In genomic region chr5:30890375-30890774, GRCm38 (mm10) we compare ENCODE assay signal across 10 mouse cellular contexts. TPM values are rescaled to one million over a fixed set of nuclear protein-coding genes. Genes with fewer than 3 reads are reported as not detected.
DNase-seq lines count a peak whose midpoint lies in the region; ATAC-seq and TF ChIP-seq lines count a peak whose summit lies in the region.
"Had no signal": no experiment of that assay in that cellular context is flagged by ENCODE, and none has a peak within 500 bp of the region (broad histone marks: within the 10 kb centered on the region; RNA-seq: fewer than 3 reads in every experiment).

No protein-coding gene starts in this region.

- peaks cover 48% of the 10 kb centered on the region for H3K36me3 ChIP-seq in erythroblast, embryonic 14.5 days (ENCODE audit: control insufficient read depth)
- peaks cover 8% of the 10 kb centered on the region for H3K36me3 ChIP-seq in testis, adult 2 months (ENCODE audit: control insufficient read depth, insufficient read depth, low read length)
- H3K36me3 ChIP-seq in liver, embryonic 14.5 days (replicated peaks; ENCODE audit: control insufficient read depth, insufficient read depth, low read depth) = peaks cover 2% of the 10 kb centered on the region

- peaks cover 48% of the 10 kb centered on the region for H3K4me1 ChIP-seq in erythroblast, embryonic 14.5 days (ENCODE audit: control insufficient read depth)
- H3K4me1 ChIP-seq in testis, adult 2 months (ENCODE audit: control insufficient read depth, insufficient read depth, low read length) = peaks cover 6% of the 10 kb centered on the region
- peaks cover 6 to 17% of the 10 kb centered on the region in 2 experiments; a peak in 3 of 4 replicates for H3K4me1 ChIP-seq in liver, embryonic 14.5 days (replicated peaks; ENCODE audit: control insufficient read depth in 2 of 2, insufficient read depth in 2 of 2, low read length in 1 of 2)

- peak overlapping the region; percentile 9 for H3K4me3 ChIP-seq in erythroblast, embryonic 14.5 days (replicated peaks)
- peak overlapping the region; percentile 99 for H3K4me3 ChIP-seq in testis, adult 2 months (ENCODE audit: control insufficient read depth, low read depth, low read length)
- H3K4me3 ChIP-seq in liver, embryonic 14.5 days (ENCODE audit: insufficient read depth in 1 of 2, low read depth in 2 of 2, low read length in 2 of 2) = peak overlapping the region in 1 of 2 experiments; percentile 84; a peak in 2 of 4 replicates
- H3K4me3 ChIP-seq in left cerebral cortex, adult 2 months = no peak overlapping the region

- peak overlapping the region; percentile 67 for H3K4me2 ChIP-seq in liver, embryonic 14.5 days (ENCODE audit: low read depth)

- no peak for TF ChIP-seq EP300 in liver, embryonic 14.5 days (IDR thresholded peaks at IDR 0.05; ENCODE audit: low read depth)

- intact Hi-C loops in left cerebral cortex, adult 2 months (cut with DNase I) = no loop called here

- TF ChIP-seq CTCF in testis, adult 2 months (IDR thresholded peaks at IDR 0.05; ENCODE audit: control insufficient read depth, insufficient read depth, insufficient replicate concordance, low read depth, low read length) = no peak
- TF ChIP-seq CTCF in liver, embryonic 14.5 days (IDR thresholded peaks at IDR 0.05; ENCODE audit: low read depth) = no peak
- TF ChIP-seq CTCF in left cerebral cortex, adult 2 months (IDR thresholded peaks at IDR 0.05) = no peak

- 74% methylated on average over 7 of the region's 7 CpGs for WGBS in liver, embryonic 14.5 days (ENCODE audit: insufficient replicate concordance)

- H3K9me3 ChIP-seq in erythroblast, embryonic 14.5 days (ENCODE audit: control insufficient read depth, low read length) = no peaks in the 10 kb centered on the region
- H3K9me3 ChIP-seq in liver, embryonic 14.5 days (ENCODE audit: control insufficient read depth, low read length) = no peaks in the 10 kb centered on the region

- no peak for ATAC-seq in erythroblast, adult 5-6 weeks (replicated peaks; ENCODE audit: low FRiP score, poor library complexity, severe bottlenecking)
- ATAC-seq in liver, embryonic 14.5 days (ENCODE audit: insufficient read depth) = no peak
- no peak for ATAC-seq in activated CD4-positive, CD25-positive, alpha-beta regulatory T cell, adult 4 months

- H3K9ac ChIP-seq in liver, embryonic 14.5 days (replicated peaks) = no peak overlapping the region

- no peaks in the 10 kb centered on the region for H3K27me3 ChIP-seq in erythroblast, embryonic 14.5 days (ENCODE audit: control insufficient read depth)
- H3K27me3 ChIP-seq in testis, adult 2 months (ENCODE audit: control insufficient read depth, insufficient read depth, low read length) = no peaks in the 10 kb centered on the region
- no peaks in the 10 kb centered on the region for H3K27me3 ChIP-seq in liver, embryonic 14.5 days (ENCODE audit: control insufficient read depth, insufficient read depth, low read length)

- DNase-seq in testis, postnatal 14 days (ENCODE audit: low spot score) = no peak
- DNase-seq in liver, embryonic 14.5 days (ENCODE audit: low read depth in 3 of 3, low spot score in 3 of 3) = no peak
- DNase-seq in frontal cortex, postnatal 36 days (ENCODE audit: low spot score in 2 of 2) = no peak
- no peak for DNase-seq in left cerebral cortex, adult 2 months (ENCODE audit: extremely low spot score in 1 of 2, low spot score in 2 of 2)
- DNase-seq: left cerebral cortex, postnatal 4 days; right cerebral cortex, postnatal 14 days had no signal

- no peak overlapping the region; the same call in 1 of the 2 replicates for H3K27ac ChIP-seq in testis, adult 2 months (ENCODE audit: control insufficient read depth, insufficient read depth, low read depth, low read length)
- no peak overlapping the region for H3K27ac ChIP-seq in liver, embryonic 14.5 days
- no peak overlapping the region for H3K27ac ChIP-seq in left cerebral cortex, adult 2 months

- TF ChIP-seq POLR2A in testis, adult 2 months (IDR thresholded peaks at IDR 0.05; ENCODE audit: control insufficient read depth, low read depth, low read length) = 0 out of 2 replicates have a peak, but pooled peaks have one; percentile 13

RNA-seq across cellular contexts. Expression of gene Agbl5, which starts 1.9 kb away (rescaled TPM):
- polyA plus RNA-seq in erythroblast, embryonic 14.5 days (2012) = 2.4 and 2.7 TPM in 2 replicates
- 4.8 TPM in 1 of 2 replicates, not detected in the other for total RNA-seq in erythroblast, adult 5-6 weeks (2015; ENCODE audit: low replicate concordance)
- total RNA-seq in erythroblast, adult 5-6 weeks (2017; ENCODE audit: low replicate concordance) = 1.9 and 2.0 TPM in 2 replicates
- polyA plus RNA-seq in testis, adult 2 months (2012; rRNA removed) = 489 and 539 TPM in 2 replicates
- 5.0 and 6.0 TPM in 2 replicates for polyA plus RNA-seq in liver, embryonic 14.5 days (2012; rRNA removed)
- polyA plus RNA-seq in liver, embryonic 14.5 days (2014; fragmentation: Nextera tagmentation; extraction: Ambion mirVana) = 4.8 and 5.1 TPM in 2 replicates
- polyA plus RNA-seq in activated CD4-positive, CD25-positive, alpha-beta regulatory T cell, adult 4 months (2017; shearing (Covaris generic)) = 1 to 10 TPM; 4.6 to 6.5 TPM
- 10 to 100 TPM; 17.2 to 17.8 TPM for total RNA-seq in left cerebral cortex, adult 2 months (2021)

RNA-seq across cellular contexts. Expression of gene Ost4, which starts 17.2 kb away (rescaled TPM):
- polyA plus RNA-seq in erythroblast, embryonic 14.5 days (2012) = 27.7 and 30.6 TPM in 2 replicates
- total RNA-seq in erythroblast, adult 5-6 weeks (2015; ENCODE audit: low replicate concordance) = 167 and 176 TPM in 2 replicates
- total RNA-seq in erythroblast, adult 5-6 weeks (2017; ENCODE audit: low replicate concordance) = 63.0 and 140 TPM in 2 replicates
- 184 and 197 TPM in 2 replicates for polyA plus RNA-seq in testis, adult 2 months (2012; rRNA removed)
- polyA plus RNA-seq in liver, embryonic 14.5 days (2012; rRNA removed) = 142 and 216 TPM in 2 replicates
- polyA plus RNA-seq in liver, embryonic 14.5 days (2014; fragmentation: Nextera tagmentation; extraction: Ambion mirVana) = 412 and 420 TPM in 2 replicates
- 100 to 1,000 TPM; 277 to 289 TPM for polyA plus RNA-seq in activated CD4-positive, CD25-positive, alpha-beta regulatory T cell, adult 4 months (2017; shearing (Covaris generic))
- total RNA-seq in left cerebral cortex, adult 2 months (2021) = 100 to 1,000 TPM in 1 of 2 experiments, 10 to 100 TPM in 1; 91.9 to 106 TPM

RNA-seq across cellular contexts. Expression of gene Tmem214, which starts 22.6 kb away (rescaled TPM):
- polyA plus RNA-seq in erythroblast, embryonic 14.5 days (2012) = 0.90 and 1.2 TPM in 2 replicates
- total RNA-seq in erythroblast, adult 5-6 weeks (2015; ENCODE audit: low replicate concordance) = 6.5 and 9.6 TPM in 2 replicates
- 4.7 and 7.0 TPM in 2 replicates for total RNA-seq in erythroblast, adult 5-6 weeks (2017; ENCODE audit: low replicate concordance)
- polyA plus RNA-seq in testis, adult 2 months (2012; rRNA removed) = 126 and 131 TPM in 2 replicates
- 21.8 and 26.1 TPM in 2 replicates for polyA plus RNA-seq in liver, embryonic 14.5 days (2012; rRNA removed)
- 25.0 and 25.8 TPM in 2 replicates for polyA plus RNA-seq in liver, embryonic 14.5 days (2014; fragmentation: Nextera tagmentation; extraction: Ambion mirVana)
- polyA plus RNA-seq in activated CD4-positive, CD25-positive, alpha-beta regulatory T cell, adult 4 months (2017; shearing (Covaris generic)) = 10 to 100 TPM; 20.4 to 24.5 TPM
- total RNA-seq in left cerebral cortex, adult 2 months (2021) = 10 to 100 TPM; 64.2 to 71.0 TPM

RNA-seq across cellular contexts. Expression of gene Emilin1, which starts 22.8 kb away (rescaled TPM):
- polyA plus RNA-seq in erythroblast, embryonic 14.5 days (2012) = 0.50 and 0.81 TPM in 2 replicates
- 16.9 and 28.8 TPM in 2 replicates for total RNA-seq in erythroblast, adult 5-6 weeks (2015; ENCODE audit: low replicate concordance)
- total RNA-seq in erythroblast, adult 5-6 weeks (2017; ENCODE audit: low replicate concordance) = 6.5 and 8.1 TPM in 2 replicates
- polyA plus RNA-seq in testis, adult 2 months (2012; rRNA removed) = 5.7 and 6.5 TPM in 2 replicates
- 18.4 and 22.2 TPM in 2 replicates for polyA plus RNA-seq in liver, embryonic 14.5 days (2012; rRNA removed)
- polyA plus RNA-seq in liver, embryonic 14.5 days (2014; fragmentation: Nextera tagmentation; extraction: Ambion mirVana) = 21.3 and 23.2 TPM in 2 replicates
- under 1 TPM; 0.33 to 0.42 TPM for polyA plus RNA-seq in activated CD4-positive, CD25-positive, alpha-beta regulatory T cell, adult 4 months (2017; shearing (Covaris generic))
- total RNA-seq in left cerebral cortex, adult 2 months (2021) = 1 to 10 TPM; 3.0 to 3.3 TPM

RNA-seq across cellular contexts. Expression of gene Khk, which starts 30.9 kb away (rescaled TPM):
- polyA plus RNA-seq in erythroblast, embryonic 14.5 days (2012) = 1.8 and 2.6 TPM in 2 replicates
- total RNA-seq in erythroblast, adult 5-6 weeks (2015; ENCODE audit: low replicate concordance) = 8.1 and 14.4 TPM in 2 replicates
- total RNA-seq in erythroblast, adult 5-6 weeks (2017; ENCODE audit: low replicate concordance) = 9.2 and 12.4 TPM in 2 replicates
- 6.0 and 10.3 TPM in 2 replicates for polyA plus RNA-seq in testis, adult 2 months (2012; rRNA removed)
- polyA plus RNA-seq in liver, embryonic 14.5 days (2012; rRNA removed) = 30.3 and 31.1 TPM in 2 replicates
- 38.8 and 40.8 TPM in 2 replicates for polyA plus RNA-seq in liver, embryonic 14.5 days (2014; fragmentation: Nextera tagmentation; extraction: Ambion mirVana)
- 10 to 100 TPM; 11.9 to 20.6 TPM for polyA plus RNA-seq in activated CD4-positive, CD25-positive, alpha-beta regulatory T cell, adult 4 months (2017; shearing (Covaris generic))
- 10 to 100 TPM; 15.3 to 19.3 TPM for total RNA-seq in left cerebral cortex, adult 2 months (2021)

Comparison
In these comparisons a context has a peak if more than half of its experiments do, and no peak if none do; other contexts are left out.
1. RNA of gene Agbl5, which starts 1.9 kb away (polyA plus RNA-seq): 489 to 539 TPM in testis, adult 2 months; 4.6 to 6.5 TPM in activated CD4-positive, CD25-positive, alpha-beta regulatory T cell, adult 4 months, 4.8 to 6.0 TPM in liver, embryonic 14.5 days and 2.4 to 2.7 TPM in erythroblast, embryonic 14.5 days; every median in the first group is over 10 times any median in the second.